Mouse (Mus musculus) liver, embryonic 13.5 days (tissue): ENCODE measurements around the gene Itga2. TPM values are rescaled to one million over a fixed set of nuclear protein-coding genes. Genes with fewer than 3 reads are reported as not detected.
A peak's percentile ranks its signal among the peaks of the same experiment; 100 is the strongest.

Experiments used
- ATAC-seq: fragments of 200-750 bp; cut with Nextera tagmentation; 2 replicates; pipeline ENCODE4 v1.8.0; 2017; ENCODE audit warnings: low read depth, mild to moderate bottlenecking, moderate number of reproducible peaks, moderate library complexity
- DNase-seq: peaks from one replicate; pipeline ENCODE4 v3.0.0; 2022
- H3K27ac ChIP-seq: fragments of 300-500 bp; sonication (generic); 2 replicates; pipeline ENCODE4 v1.5.1; 2015; ENCODE audit warnings: moderate library complexity, mild to moderate bottlenecking, inconsistent platforms
- H3K27me3 ChIP-seq: fragments of 300-500 bp; sonication (generic); 2 replicates; pipeline ENCODE4 v1.6.1; 2015; ENCODE audit warnings: mild to moderate bottlenecking, inconsistent platforms
- H3K36me3 ChIP-seq: fragments of 300-500 bp; sonication (generic); 2 replicates; pipeline ENCODE4 v1.6.1; 2015; ENCODE audit warnings: mild to moderate bottlenecking, inconsistent platforms
- H3K4me1 ChIP-seq: fragments of 300-500 bp; sonication (generic); replicated peaks from 2 replicates; pipeline ENCODE4 v1.6.1; 2015; ENCODE audit warnings: inconsistent platforms
- H3K4me2 ChIP-seq: fragments of 300-500 bp; sonication (generic); 2 replicates; pipeline ENCODE4 v1.6.1; 2015; ENCODE audit warnings: inconsistent platforms, mild to moderate bottlenecking, moderate library complexity
- H3K4me3 ChIP-seq: fragments of 300-500 bp; sonication (generic); replicated peaks from 2 replicates; pipeline ENCODE4 v1.5.1; 2015; ENCODE audit warnings: mild to moderate bottlenecking, inconsistent platforms
- H3K9ac ChIP-seq: fragments of 300-500 bp; sonication (generic); 2 replicates; pipeline ENCODE4 v1.6.1; 2015; ENCODE audit warnings: mild to moderate bottlenecking, inconsistent platforms
- H3K9me3 ChIP-seq: fragments of 300-500 bp; sonication (generic); replicated peaks from 2 replicates; pipeline ENCODE4 v1.6.1; 2016; ENCODE audit warnings: inconsistent platforms
- WGBS: fragments of 180-500 bp; shearing (Covaris S2); methylation state at CpG from one replicate; pipeline ENCODE4 v1.1.7; 2015; ENCODE audit not compliant: insufficient replicate concordance; 5-methylcytosine and 5-hydroxymethylcytosine counted together
- polyA plus RNA-seq: library from polyadenylated mRNA; unstranded; fragments of >200 nt; fragmentation: Nextera tagmentation; extraction: Ambion mirVana; gene quantifications from 2 replicates; pipeline ENCODE4 v1.2.1, GENCODE M21; 2015

Gene Itga2
- polyA plus RNA-seq, 1 experiment from 2014 or later: 0.76 TPM

DNA sequence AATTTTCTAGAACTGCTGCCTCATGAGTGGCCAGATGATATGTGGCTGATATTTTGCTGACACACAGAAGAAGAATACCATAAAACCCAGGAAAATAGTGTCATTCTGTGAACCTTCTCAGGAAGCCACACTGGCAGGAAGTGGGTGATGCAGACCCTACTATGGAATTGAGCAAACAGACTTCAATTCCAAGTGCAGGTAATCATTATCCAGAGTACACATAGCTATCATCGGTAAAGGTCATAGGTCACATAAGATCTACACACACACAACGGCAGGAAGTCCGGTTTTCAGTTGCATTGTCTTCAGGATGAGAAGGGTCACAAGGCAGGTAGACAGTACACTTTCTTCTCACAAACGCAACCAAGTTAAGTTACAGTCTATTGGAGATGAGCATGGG, 16.9 kb downstream of the Itga2 start:
- no peak overlapping the region for H3K9ac ChIP-seq
- 39% methylated on average over 4 of the region's 4 CpGs for WGBS
- ATAC-seq (peak; percentile 58), DNase-seq (no peak)
- H3K36me3 ChIP-seq: no peaks in the 10 kb centered on the region
- no peaks in the 10 kb centered on the region for H3K9me3 ChIP-seq
- no peaks in the 10 kb centered on the region for H3K27me3 ChIP-seq
- no peak overlapping the region for H3K4me2 ChIP-seq
- H3K4me1 ChIP-seq: peaks cover 8% of the 10 kb centered on the region; the same call in 1 of the 2 replicates
- no peak overlapping the region for H3K4me3 ChIP-seq
- no peak overlapping the region; the same call in 1 of the 2 replicates for H3K27ac ChIP-seq

DNA sequence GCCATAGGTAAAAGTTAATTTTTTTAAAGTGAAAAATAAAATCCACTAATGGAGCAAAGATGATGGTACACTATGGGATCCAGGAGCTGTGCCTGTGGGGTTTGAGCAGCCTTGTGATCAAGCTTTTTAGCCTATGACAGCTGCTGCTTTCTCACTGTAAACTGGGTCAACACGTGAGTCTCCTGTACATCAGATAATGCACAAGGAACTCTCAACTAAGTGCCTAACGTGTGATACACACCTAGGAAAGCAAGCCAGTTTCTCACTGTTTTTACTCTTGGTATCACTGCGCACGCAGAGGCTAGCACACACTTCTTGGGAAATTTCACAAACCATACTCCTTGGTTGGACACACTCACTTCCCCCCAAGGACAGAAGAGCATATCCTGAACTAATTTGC, 17.3 kb downstream of the Itga2 start:
- Histone ChIP-seq H3K4me2 (no peak overlapping the region), H3K4me3 (no peak overlapping the region), H3K36me3 (no peaks in the 10 kb centered on the region), H3K4me1 (peaks cover 8% of the 10 kb centered on the region; the same call in 1 of the 2 replicates), H3K27ac (no peak overlapping the region; the same call in 1 of the 2 replicates), H3K27me3 (no peaks in the 10 kb centered on the region), H3K9ac (no peak overlapping the region), H3K9me3 (no peaks in the 10 kb centered on the region)
- peak; percentile 16; the same call in 1 of the 2 replicates for ATAC-seq
- no peak for DNase-seq
- 39% methylated on average over 4 of the region's 4 CpGs for WGBS

DNA sequence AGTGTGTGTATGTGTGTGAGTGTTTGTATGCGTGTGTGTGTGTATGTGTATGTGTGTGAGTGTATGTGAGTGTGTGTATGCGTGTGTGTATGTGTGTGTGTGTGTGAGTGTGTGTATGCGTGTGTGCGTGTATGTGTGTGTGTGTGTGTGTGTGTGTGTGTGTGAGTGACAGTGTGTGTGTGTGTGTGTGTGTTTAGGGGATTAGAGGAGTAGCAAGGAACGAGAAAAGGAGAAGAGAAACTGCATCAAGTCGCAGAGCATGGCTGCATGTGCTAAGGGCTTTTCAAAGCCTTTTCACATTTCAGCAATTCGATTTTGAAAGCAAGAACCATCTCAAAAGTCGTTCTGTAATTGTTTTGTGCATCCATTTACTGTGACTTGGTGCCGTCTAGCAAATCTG, 21.3 kb downstream of the Itga2 start:
- ATAC-seq (no peak), DNase-seq (no peak)
- no peaks in the 10 kb centered on the region for H3K36me3 ChIP-seq
- H3K4me2 ChIP-seq: no peak overlapping the region
- no peak overlapping the region for H3K9ac ChIP-seq
- no peak overlapping the region for H3K4me3 ChIP-seq
- H3K4me1 ChIP-seq: peaks cover 8% of the 10 kb centered on the region; the same call in 1 of the 2 replicates
- H3K27me3 ChIP-seq: no peaks in the 10 kb centered on the region
- 73% methylated on average over 9 of the region's 9 CpGs for WGBS
- no peaks in the 10 kb centered on the region for H3K9me3 ChIP-seq
- H3K27ac ChIP-seq: no peak overlapping the region

DNA sequence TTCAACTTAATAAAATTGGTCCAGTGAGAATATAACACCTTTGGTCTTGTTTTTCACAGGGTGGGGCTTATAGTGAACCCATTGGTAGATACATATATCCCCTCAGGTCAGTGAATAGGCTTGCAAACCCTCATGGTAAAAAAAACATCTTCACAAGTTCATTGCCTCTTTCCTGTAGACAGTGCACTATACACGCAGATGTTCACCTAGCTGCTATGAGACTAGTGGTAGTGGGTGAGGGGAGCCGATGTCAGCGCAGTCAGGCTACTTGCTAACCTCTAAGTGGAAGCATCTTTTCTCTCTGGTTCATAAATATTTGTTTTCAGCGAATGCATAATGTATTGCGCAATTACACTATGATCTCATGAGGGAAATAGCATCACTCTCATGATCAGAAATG, 22.4 kb downstream of the Itga2 start:
- 0 out of 2 replicates have a peak, but pooled peaks cover 2% of the 10 kb centered on the region for H3K4me1 ChIP-seq
- no peak overlapping the region for H3K4me2 ChIP-seq
- H3K9me3 ChIP-seq: no peaks in the 10 kb centered on the region
- no peak overlapping the region for H3K9ac ChIP-seq
- H3K36me3 ChIP-seq: no peaks in the 10 kb centered on the region
- ATAC-seq (no peak), DNase-seq (no peak)
- no peak overlapping the region for H3K27ac ChIP-seq
- 80% methylated on average over 5 of the region's 5 CpGs for WGBS
- H3K4me3 ChIP-seq: no peak overlapping the region
- H3K27me3 ChIP-seq: no peaks in the 10 kb centered on the region

DNA sequence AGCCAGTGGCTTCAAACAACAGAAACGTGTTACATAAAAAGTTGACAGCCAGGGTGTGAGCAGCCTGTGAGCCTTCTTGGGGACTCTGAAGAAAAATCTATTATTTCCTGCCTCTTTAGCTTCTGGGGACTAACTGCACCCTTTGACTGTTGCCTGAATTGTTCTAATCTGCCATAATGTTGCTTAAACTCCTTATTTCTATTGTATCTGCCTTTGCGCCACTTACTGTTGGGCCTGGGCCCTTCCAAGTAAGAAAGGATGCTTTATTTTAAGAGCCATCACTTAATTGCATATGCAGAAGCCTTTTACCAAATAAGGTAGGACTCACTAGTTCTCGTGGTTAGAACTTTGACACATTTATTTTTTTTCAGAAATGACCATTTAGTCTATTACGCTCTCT, 24.0 kb downstream of the Itga2 start:
- ATAC-seq (no peak), DNase-seq (no peak)
- H3K4me2 ChIP-seq: no peak overlapping the region
- H3K9ac ChIP-seq: no peak overlapping the region
- no peaks in the 10 kb centered on the region for H3K36me3 ChIP-seq
- no peak overlapping the region for H3K4me3 ChIP-seq
- no peak overlapping the region for H3K27ac ChIP-seq
- H3K4me1 ChIP-seq: no peaks in the 10 kb centered on the region
- H3K9me3 ChIP-seq: no peaks in the 10 kb centered on the region
- no peaks in the 10 kb centered on the region for H3K27me3 ChIP-seq
- WGBS: 58% methylated on average over 4 of the region's 4 CpGs

DNA sequence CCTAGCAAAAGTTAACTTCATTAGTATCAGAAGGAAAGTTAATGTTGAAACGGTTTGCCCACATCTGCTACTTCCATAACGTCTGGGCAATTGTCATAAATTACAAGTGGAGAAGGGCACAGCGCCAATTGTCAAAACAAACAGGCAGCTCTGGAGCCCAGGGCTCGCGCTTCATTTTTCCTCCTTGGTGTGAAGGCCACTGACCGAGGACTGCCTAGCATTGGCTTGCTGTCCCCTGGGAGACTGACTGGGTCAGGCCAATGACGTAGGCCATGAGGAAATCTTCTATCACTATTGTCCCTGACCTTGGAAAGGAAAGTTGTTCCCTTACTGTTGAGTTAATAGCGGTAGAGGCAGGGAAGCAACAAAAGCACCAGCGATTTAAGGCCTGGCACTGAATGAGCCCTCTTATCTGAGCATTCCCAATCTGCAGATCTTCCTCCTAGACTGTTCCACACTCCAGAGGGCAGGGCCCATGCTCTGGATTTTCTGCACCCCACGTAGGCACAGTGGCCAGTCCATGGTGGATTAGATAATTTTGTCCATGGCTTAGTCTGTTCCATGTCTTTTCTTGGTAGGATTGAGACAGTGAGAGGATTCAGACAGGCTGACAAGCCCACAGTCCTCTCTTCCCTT, 35.0 kb downstream of the Itga2 start:
- Histone ChIP-seq H3K27ac (no peak overlapping the region), H3K4me3 (no peak overlapping the region), H3K36me3 (no peaks in the 10 kb centered on the region), H3K4me2 (no peak overlapping the region), H3K27me3 (no peaks in the 10 kb centered on the region), H3K9me3 (no peaks in the 10 kb centered on the region), H3K4me1 (no peaks in the 10 kb centered on the region), H3K9ac (no peak overlapping the region)
- DNase-seq (no peak), ATAC-seq (no peak)
- 62% methylated on average over 10 of the region's 10 CpGs for WGBS

GRCm38 (mm10) chr13:114895896-114896295, 36.0 kb downstream of the Itga2 start:
- Histone ChIP-seq H3K36me3 (no peaks in the 10 kb centered on the region), H3K9me3 (no peaks in the 10 kb centered on the region), H3K4me2 (no peak overlapping the region), H3K27me3 (no peaks in the 10 kb centered on the region), H3K4me1 (no peaks in the 10 kb centered on the region), H3K4me3 (no peak overlapping the region), H3K27ac (no peak overlapping the region), H3K9ac (no peak overlapping the region)
- ATAC-seq (no peak), DNase-seq (no peak)
- WGBS: 23% methylated on average over 7 of the region's 7 CpGs

- DNase-seq: no peak
- Histone ChIP-seq H3K4me3 (no peak overlapping the region), H3K4me1 (no peaks in the 10 kb centered on the region), H3K9ac (no peak overlapping the region), H3K4me2 (no peak overlapping the region), H3K36me3 (no peaks in the 10 kb centered on the region), H3K9me3 (no peaks in the 10 kb centered on the region), H3K27ac (no peak overlapping the region), H3K27me3 (no peaks in the 10 kb centered on the region)
- no peak for ATAC-seq
Observed at GRCm38 (mm10) chr13:114894718-114895117, 37.2 kb downstream of the Itga2 start.

DNA sequence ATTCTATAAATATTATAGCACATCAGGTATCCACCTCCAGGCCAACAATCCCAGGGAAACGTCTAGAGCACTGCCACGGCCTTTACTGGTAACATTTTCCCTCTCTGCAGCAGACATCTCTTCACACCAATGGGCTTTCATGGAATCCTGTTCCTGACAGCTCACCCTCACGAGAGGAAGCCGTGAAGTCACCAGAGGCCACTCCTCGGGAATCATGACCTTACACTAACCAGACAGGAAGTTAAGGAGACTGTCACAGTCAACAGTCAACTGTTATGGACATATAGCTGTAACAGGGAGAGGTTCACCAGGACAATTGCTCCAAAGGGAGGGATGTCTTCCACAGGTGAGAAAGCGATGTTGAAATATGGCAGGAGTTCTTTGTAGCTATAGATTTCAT, 40.2 kb downstream of the Itga2 start:
- WGBS: 52% methylated on average over 6 of the region's 6 CpGs
- Histone ChIP-seq H3K9me3 (no peaks in the 10 kb centered on the region), H3K9ac (no peak overlapping the region), H3K4me2 (no peak overlapping the region), H3K36me3 (no peaks in the 10 kb centered on the region), H3K27ac (no peak overlapping the region), H3K4me1 (no peaks in the 10 kb centered on the region), H3K27me3 (no peaks in the 10 kb centered on the region), H3K4me3 (no peak overlapping the region)
- ATAC-seq (no peak), DNase-seq (no peak)

DNA sequence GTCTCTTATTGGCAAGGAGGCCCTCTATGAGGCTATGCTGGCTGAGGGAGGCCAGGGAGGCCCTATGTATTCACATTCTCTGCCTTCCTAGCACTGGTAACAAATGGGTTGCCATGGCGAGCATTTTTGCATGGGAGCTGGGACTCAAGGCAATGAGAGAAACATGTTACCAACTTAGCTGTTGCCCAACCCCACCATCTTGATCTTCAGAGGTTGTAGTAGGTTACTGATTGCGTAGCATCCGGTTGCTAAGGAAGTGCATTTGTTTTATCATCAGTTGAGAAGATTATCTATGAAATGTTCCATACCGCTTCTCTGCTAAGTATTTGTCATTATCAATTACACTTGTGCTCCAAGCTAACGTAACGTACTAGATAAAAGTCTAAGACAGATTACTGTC, 44.2 kb downstream of the Itga2 start:
- no peak overlapping the region for H3K4me3 ChIP-seq
- DNase-seq (no peak), ATAC-seq (no peak)
- no peak overlapping the region for H3K27ac ChIP-seq
- no peaks in the 10 kb centered on the region for H3K27me3 ChIP-seq
- no peak overlapping the region for H3K4me2 ChIP-seq
- no peaks in the 10 kb centered on the region for H3K9me3 ChIP-seq
- 60% methylated on average over 6 of the region's 6 CpGs for WGBS
- no peaks in the 10 kb centered on the region for H3K36me3 ChIP-seq
- H3K9ac ChIP-seq: no peak overlapping the region
- H3K4me1 ChIP-seq: no peaks in the 10 kb centered on the region; the same call in 1 of the 2 replicates

DNA sequence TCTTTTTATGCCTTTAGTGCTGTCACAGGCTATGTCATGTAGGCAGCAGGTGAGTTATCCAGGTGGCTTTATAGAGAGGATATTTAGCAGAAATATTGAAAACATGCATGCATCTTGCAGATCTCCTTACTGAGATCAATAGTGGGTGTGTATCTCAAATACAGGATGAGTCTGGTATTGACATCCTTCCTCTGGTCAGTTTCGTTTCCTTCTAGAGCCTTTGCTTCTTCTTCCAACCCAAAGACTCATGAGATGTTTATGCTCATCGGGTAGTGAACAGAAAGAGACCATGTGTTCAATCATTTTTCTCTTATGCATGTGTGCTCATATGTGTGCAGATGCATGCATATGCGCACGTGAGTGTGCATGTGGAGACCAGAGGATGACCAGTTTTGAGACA, 44.6 kb downstream of the Itga2 start:
- Histone ChIP-seq H3K27me3 (no peaks in the 10 kb centered on the region), H3K4me2 (no peak overlapping the region), H3K9me3 (no peaks in the 10 kb centered on the region), H3K27ac (no peak overlapping the region), H3K4me3 (no peak overlapping the region), H3K4me1 (no peaks in the 10 kb centered on the region; the same call in 1 of the 2 replicates), H3K36me3 (no peaks in the 10 kb centered on the region), H3K9ac (no peak overlapping the region)
- 57% methylated on average over 4 of the region's 4 CpGs for WGBS
- ATAC-seq (no peak), DNase-seq (no peak)

- no peaks in the 10 kb centered on the region; the same call in 1 of the 2 replicates for H3K4me1 ChIP-seq
- no peaks in the 10 kb centered on the region for H3K9me3 ChIP-seq
- H3K36me3 ChIP-seq: no peaks in the 10 kb centered on the region
- 29% methylated on average over 9 of the region's 9 CpGs for WGBS
- no peak overlapping the region for H3K27ac ChIP-seq
- no peak overlapping the region for H3K4me3 ChIP-seq
- no peak overlapping the region for H3K4me2 ChIP-seq
- H3K9ac ChIP-seq: no peak overlapping the region
- no peaks in the 10 kb centered on the region for H3K27me3 ChIP-seq
- DNase-seq (no peak), ATAC-seq (0 out of 2 replicates have a peak, but pooled peaks have one; percentile 36)
Observed at GRCm38 (mm10) chr13:114885171-114885570, 46.7 kb downstream of the Itga2 start.
